Mouse (Mus musculus): ENCODE results near the gene Arg1. TPM values are rescaled to one million over a fixed set of nuclear protein-coding genes. Genes with fewer than 3 reads are reported as not detected.

Arg1 gene
- 4.9 and 5.0 TPM in 2 replicates for polyA plus RNA-seq (2015; fragmentation: Nextera tagmentation; extraction: Ambion mirVana)

GRCm38 (mm10) chr10:24926962-24927720 lies at the start of gene Arg1:
TSS of gene Arg1 (minus strand) at chr10:24927484.
- H3K4me2 ChIP-seq (replicated peaks), result peak within 1 kb of the TSS; percentile 48
- H3K36me3 ChIP-seq, result no peaks in the 10 kb centered on the region
- H3K4me1 ChIP-seq (replicated peaks), result peaks cover 4% of the 10 kb centered on the region; the same call in 1 of the 2 replicates
- no peak within 1 kb of the TSS for H3K9ac ChIP-seq
- 0 out of 2 replicates have a peak within 1 kb of the TSS, but pooled peaks have one; percentile 17 for H3K27ac ChIP-seq
- no peaks in the 10 kb centered on the region for H3K27me3 ChIP-seq (replicated peaks)
- ATAC-seq, result peak; percentile 78
- H3K4me3 ChIP-seq (replicated peaks), result no peak within 1 kb of the TSS
- 19% methylated on average over 14 of the region's 14 CpGs for WGBS
- no peaks in the 10 kb centered on the region for H3K9me3 ChIP-seq

DNA sequence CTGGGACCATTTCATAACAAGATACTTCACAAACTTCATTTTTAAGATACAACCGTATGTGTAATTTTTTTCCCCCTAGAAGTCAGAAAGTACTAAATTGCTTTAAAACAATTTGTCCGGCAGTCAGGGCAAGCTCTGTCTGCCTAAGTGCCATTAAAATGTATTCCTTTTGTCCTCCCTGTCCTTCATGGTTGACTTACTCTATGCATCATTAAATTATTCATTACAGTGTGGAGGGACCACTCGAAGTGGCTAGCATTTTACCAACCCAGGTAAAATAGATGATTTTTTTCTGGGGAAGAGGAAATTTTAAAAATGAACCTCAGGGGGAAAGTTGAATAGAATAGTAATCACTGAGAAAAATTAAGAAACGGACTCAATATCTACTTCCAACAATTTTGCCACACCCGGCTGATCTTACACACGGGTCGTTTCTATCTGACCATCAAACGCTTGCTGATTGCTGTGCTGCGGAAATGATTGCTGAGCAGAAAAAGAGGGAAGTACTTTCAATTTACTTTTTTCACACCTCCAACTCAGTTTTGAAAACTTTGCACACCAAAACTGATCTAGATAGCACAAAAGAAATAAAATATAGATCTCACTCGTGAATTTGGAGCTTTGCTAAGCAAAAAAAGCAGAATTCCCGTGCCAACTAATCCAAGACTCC lies 46.7 kb upstream of the Arg1 start:
- Histone ChIP-seq H3K36me3 (no peaks in the 10 kb centered on the region), H3K9me3 (no peaks in the 10 kb centered on the region), H3K4me2 (replicated peaks) (no peak overlapping the region), H3K27me3 (replicated peaks) (no peaks in the 10 kb centered on the region), H3K4me1 (replicated peaks) (0 out of 2 replicates have a peak, but pooled peaks cover 7% of the 10 kb centered on the region), H3K27ac (no peak overlapping the region), H3K4me3 (replicated peaks) (no peak overlapping the region), H3K9ac (no peak overlapping the region)
- no peak for ATAC-seq
- 81% methylated on average over 11 of the region's 11 CpGs for WGBS

DNA sequence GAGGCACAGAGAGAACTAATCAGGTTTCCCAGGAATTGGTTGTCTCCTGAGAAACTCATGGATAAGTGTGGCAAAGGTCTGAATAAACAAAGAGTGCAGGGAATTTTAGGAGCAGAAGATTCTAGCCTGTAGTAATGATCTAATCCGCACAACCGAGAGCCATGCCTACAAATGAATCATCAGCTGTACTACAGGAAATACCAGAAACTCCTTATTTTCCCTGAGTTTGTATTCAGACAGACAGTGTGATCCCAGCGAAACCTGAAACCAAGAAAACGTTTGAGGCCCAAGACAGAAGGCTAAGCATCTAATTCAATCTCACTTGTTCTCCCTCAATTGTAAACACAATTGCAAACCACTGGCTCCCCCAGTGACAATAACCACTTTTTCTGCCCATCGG lies 46.1 kb upstream of the Arg1 start:
- H3K27ac ChIP-seq, result no peak overlapping the region

DNA sequence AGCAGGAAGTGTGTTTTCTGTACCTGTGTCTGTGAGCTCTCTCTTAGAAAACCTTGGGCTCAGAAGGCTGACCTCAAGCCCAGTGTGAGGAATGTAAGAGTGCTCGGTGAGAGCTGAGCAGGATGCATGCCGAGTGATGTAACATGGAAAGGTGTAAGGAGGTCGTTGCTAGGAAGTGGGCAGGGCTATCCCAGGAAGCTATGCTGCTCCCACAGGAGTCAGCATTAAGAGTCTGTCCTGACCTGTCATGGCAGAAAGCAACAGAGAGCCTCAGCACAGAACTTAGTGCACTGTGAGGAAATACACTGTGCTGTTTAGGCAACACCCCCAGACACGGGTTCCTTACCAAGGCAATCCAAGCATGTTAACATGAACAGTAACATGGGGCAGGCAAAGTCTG lies 45.6 kb upstream of the Arg1 start:
- WGBS, result 27% methylated on average over 4 of the region's 4 CpGs
- no peaks in the 10 kb centered on the region for H3K36me3 ChIP-seq
- H3K4me1 ChIP-seq (replicated peaks), result 0 out of 2 replicates have a peak, but pooled peaks cover 7% of the 10 kb centered on the region
- H3K27ac ChIP-seq, result no peak overlapping the region
- no peak overlapping the region for H3K9ac ChIP-seq
- H3K27me3 ChIP-seq (replicated peaks), result no peaks in the 10 kb centered on the region
- no peaks in the 10 kb centered on the region for H3K9me3 ChIP-seq
- no peak for ATAC-seq
- H3K4me3 ChIP-seq (replicated peaks), result no peak overlapping the region
- H3K4me2 ChIP-seq (replicated peaks), result no peak overlapping the region

More for the DNA sequence above, 46.1 kb upstream of the Arg1 start:
- WGBS, result 36% methylated on average over 5 of the region's 5 CpGs
- Histone ChIP-seq H3K9ac (no peak overlapping the region), H3K27me3 (replicated peaks) (no peaks in the 10 kb centered on the region), H3K9me3 (no peaks in the 10 kb centered on the region), H3K4me2 (replicated peaks) (no peak overlapping the region), H3K4me1 (replicated peaks) (0 out of 2 replicates have a peak, but pooled peaks cover 7% of the 10 kb centered on the region), H3K36me3 (no peaks in the 10 kb centered on the region), H3K4me3 (replicated peaks) (no peak overlapping the region)
- no peak for ATAC-seq

DNA sequence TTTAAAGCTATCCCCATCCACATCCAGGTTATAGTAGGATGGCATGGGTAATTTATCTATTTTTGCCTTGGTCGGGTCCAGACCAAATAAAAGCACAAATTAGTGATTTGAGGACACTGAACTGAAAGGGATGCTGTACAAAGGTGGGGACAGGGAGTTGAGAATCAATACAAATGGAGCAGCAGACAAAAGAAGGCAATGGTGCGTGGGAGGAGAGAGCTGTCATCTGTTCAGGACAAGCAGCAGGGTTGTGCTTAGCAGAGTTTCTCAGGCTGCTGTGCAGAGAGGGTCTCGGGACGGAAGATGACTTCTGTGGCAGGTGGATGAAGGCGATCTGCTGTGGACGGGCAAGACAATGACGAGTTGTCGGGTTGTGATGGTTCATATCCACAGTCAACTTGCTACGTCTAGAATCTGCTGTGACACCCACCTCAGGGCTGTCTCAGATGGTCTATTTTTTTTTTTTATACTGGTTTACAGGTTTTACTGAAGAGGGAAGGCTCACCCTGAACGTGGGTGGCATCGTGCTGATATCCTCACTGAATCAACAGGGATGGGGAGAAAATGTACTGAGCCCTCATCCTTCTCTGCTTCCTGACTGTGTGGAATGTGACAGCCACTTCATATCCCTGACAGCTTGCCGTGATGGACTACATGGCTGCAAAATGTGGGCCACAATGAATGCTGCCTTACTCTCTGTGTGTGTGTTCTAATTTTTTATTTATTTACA lies 38.7 kb upstream of the Arg1 start:
- Histone ChIP-seq H3K36me3 (no peaks in the 10 kb centered on the region), H3K4me1 (replicated peaks) (no peaks in the 10 kb centered on the region), H3K4me3 (replicated peaks) (no peak overlapping the region), H3K27me3 (replicated peaks) (no peaks in the 10 kb centered on the region), H3K9me3 (no peaks in the 10 kb centered on the region), H3K4me2 (replicated peaks) (no peak overlapping the region), H3K27ac (no peak overlapping the region), H3K9ac (no peak overlapping the region)
- ATAC-seq, result no peak
- WGBS, result 81% methylated on average over 12 of the region's 12 CpGs

GRCm38 (mm10) chr10:24961889-24962288 lies 34.6 kb upstream of the Arg1 start:
- no peaks in the 10 kb centered on the region for H3K36me3 ChIP-seq
- H3K27ac ChIP-seq, result no peak overlapping the region
- no peak overlapping the region for H3K9ac ChIP-seq
- H3K27me3 ChIP-seq (replicated peaks), result no peaks in the 10 kb centered on the region
- no peaks in the 10 kb centered on the region for H3K9me3 ChIP-seq
- 43% methylated on average over 2 of the region's 2 CpGs for WGBS
- no peak for ATAC-seq
- H3K4me2 ChIP-seq (replicated peaks), result no peak overlapping the region
- no peak overlapping the region for H3K4me3 ChIP-seq (replicated peaks)
- H3K4me1 ChIP-seq (replicated peaks), result peaks cover 5% of the 10 kb centered on the region; the same call in 1 of the 2 replicates

DNA sequence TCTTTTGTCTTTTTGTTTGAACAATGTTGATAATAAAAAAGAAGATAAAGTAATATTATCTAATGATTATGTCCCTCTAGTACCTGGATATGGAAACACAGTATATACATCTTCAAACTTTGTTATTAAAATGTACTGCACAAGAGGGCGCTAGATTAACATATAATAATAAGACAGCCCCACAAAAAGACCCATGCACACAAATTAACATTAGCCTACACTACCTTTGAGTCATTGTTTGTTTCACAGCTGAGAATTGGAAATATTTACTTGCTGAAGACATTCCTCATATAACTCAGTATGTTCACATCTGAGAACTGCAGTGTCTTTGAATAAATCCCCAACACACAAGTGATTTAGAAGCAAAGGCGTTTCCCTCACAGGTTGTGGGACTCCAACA lies 33.8 kb upstream of the Arg1 start:
- H3K27me3 ChIP-seq (replicated peaks), result no peaks in the 10 kb centered on the region
- H3K4me1 ChIP-seq (replicated peaks), result peaks cover 5% of the 10 kb centered on the region; the same call in 1 of the 2 replicates
- no peak overlapping the region for H3K9ac ChIP-seq
- no peak overlapping the region for H3K4me3 ChIP-seq (replicated peaks)
- H3K36me3 ChIP-seq, result no peaks in the 10 kb centered on the region
- no peak overlapping the region for H3K4me2 ChIP-seq (replicated peaks)
- H3K27ac ChIP-seq, result no peak overlapping the region
- ATAC-seq, result no peak
- WGBS, result 48% methylated on average over 2 of the region's 2 CpGs
- H3K9me3 ChIP-seq, result no peaks in the 10 kb centered on the region

GRCm38 (mm10) chr10:24959043-24959916 lies 32.0 kb upstream of the Arg1 start:
- peaks cover 5% of the 10 kb centered on the region; the same call in 1 of the 2 replicates for H3K4me1 ChIP-seq (replicated peaks)
- peak; percentile 45; the same call in 1 of the 2 replicates for ATAC-seq
- 31% methylated on average over 15 of the region's 15 CpGs for WGBS

GRCm38 (mm10) chr10:24958280-24959042 lies 31.2 kb upstream of the Arg1 start:
- Histone ChIP-seq H3K4me2 (replicated peaks) (0 out of 2 replicates have a peak overlapping the region, but pooled peaks have one; percentile 26), H3K9ac (no peak overlapping the region), H3K4me1 (replicated peaks) (peaks cover 5% of the 10 kb centered on the region; the same call in 1 of the 2 replicates), H3K36me3 (no peaks in the 10 kb centered on the region), H3K4me3 (replicated peaks) (no peak overlapping the region), H3K9me3 (no peaks in the 10 kb centered on the region), H3K27ac (no peak overlapping the region), H3K27me3 (replicated peaks) (no peaks in the 10 kb centered on the region)
- WGBS, result 37% methylated on average over 15 of the region's 15 CpGs
- 0 out of 2 replicates have a peak, but pooled peaks have one; percentile 21 for ATAC-seq

More at GRCm38 (mm10) chr10:24959043-24959916, 32.0 kb upstream of the Arg1 start:
- Histone ChIP-seq H3K27ac (no peak overlapping the region), H3K4me3 (replicated peaks) (no peak overlapping the region), H3K9ac (no peak overlapping the region), H3K27me3 (replicated peaks) (no peaks in the 10 kb centered on the region), H3K36me3 (no peaks in the 10 kb centered on the region), H3K9me3 (no peaks in the 10 kb centered on the region), H3K4me2 (replicated peaks) (0 out of 2 replicates have a peak overlapping the region, but pooled peaks have one; percentile 26)

DNA sequence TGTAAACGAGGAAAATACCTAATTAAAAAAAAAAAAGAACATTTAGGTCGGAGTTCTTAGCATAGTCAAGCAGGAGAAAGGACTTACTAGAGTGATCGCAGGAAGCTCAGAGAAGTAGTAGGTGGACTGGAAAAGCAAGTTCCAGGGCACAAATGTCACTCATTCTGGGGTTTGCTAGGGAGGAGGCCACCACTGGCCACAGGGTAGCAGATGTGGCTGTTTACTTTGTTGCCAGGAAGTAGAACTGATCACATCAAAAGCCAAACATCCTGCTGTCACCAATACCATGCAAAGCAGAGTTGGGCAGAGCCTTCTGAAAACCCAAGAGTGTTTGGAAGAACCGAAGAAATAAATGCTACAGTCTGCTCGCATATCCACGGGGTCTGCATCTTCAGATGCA lies 26.6 kb upstream of the Arg1 start:
- peaks cover 2% of the 10 kb centered on the region; the same call in 1 of the 2 replicates for H3K4me1 ChIP-seq (replicated peaks)
- no peaks in the 10 kb centered on the region for H3K9me3 ChIP-seq
- WGBS, result 73% methylated on average over 6 of the region's 6 CpGs
- no peak overlapping the region for H3K4me3 ChIP-seq (replicated peaks)
- no peak overlapping the region for H3K27ac ChIP-seq
- H3K27me3 ChIP-seq (replicated peaks), result no peaks in the 10 kb centered on the region
- no peak overlapping the region for H3K9ac ChIP-seq
- ATAC-seq, result 0 out of 2 replicates have a peak, but pooled peaks have one; percentile 25
- no peaks in the 10 kb centered on the region for H3K36me3 ChIP-seq
- no peak overlapping the region for H3K4me2 ChIP-seq (replicated peaks)

- Histone ChIP-seq H3K4me3 (replicated peaks) (no peak overlapping the region), H3K27me3 (replicated peaks) (no peaks in the 10 kb centered on the region), H3K36me3 (no peaks in the 10 kb centered on the region), H3K4me2 (replicated peaks) (no peak overlapping the region), H3K9ac (no peak overlapping the region), H3K27ac (no peak overlapping the region), H3K4me1 (replicated peaks) (0 out of 2 replicates have a peak, but pooled peaks cover 2% of the 10 kb centered on the region), H3K9me3 (no peaks in the 10 kb centered on the region)
- ATAC-seq, result no peak
- WGBS, result 74% methylated on average over 7 of the region's 7 CpGs
These were observed 25.3 kb upstream of the Arg1 start for GRCm38 (mm10) chr10:24952549-24952948.

Data from intestine, embryonic 15.5 days (tissue).